Mouse (Mus musculus): ENCODE measurements around the gene Fabp2. TPM values are rescaled to one million over a fixed set of nuclear protein-coding genes. Genes with fewer than 3 reads are reported as not detected.
A peak's percentile ranks its signal among the peaks of the same experiment; 100 is the strongest.

Fabp2 gene
- polyA plus RNA-seq, 1 experiment = not detected

- DNase-seq (ENCODE audit: low read depth) = no peak
- no peak for TF ChIP-seq POLR2A (IDR thresholded peaks at IDR 0.05; ENCODE audit: borderline replicate concordance, extremely low read depth, insufficient read depth, insufficient read length, poor library complexity, severe bottlenecking)
- no peak for TF ChIP-seq CTCF (IDR thresholded peaks at IDR 0.05; ENCODE audit: borderline replicate concordance, extremely low read depth, insufficient read depth, insufficient read length)
Measured at GRCm38 (mm10) chr3:122887505-122888301, 7.2 kb upstream of the Fabp2 start.

- DNase-seq (ENCODE audit: low read depth) = no peak
- no peak for TF ChIP-seq CTCF (IDR thresholded peaks at IDR 0.05; ENCODE audit: borderline replicate concordance, extremely low read depth, insufficient read depth, insufficient read length)
- TF ChIP-seq POLR2A (IDR thresholded peaks at IDR 0.05; ENCODE audit: borderline replicate concordance, extremely low read depth, insufficient read depth, insufficient read length, poor library complexity, severe bottlenecking) = no peak
Measured at GRCm38 (mm10) chr3:122888371-122888819, 6.5 kb upstream of the Fabp2 start.

- no peak for DNase-seq (ENCODE audit: low read depth)
- TF ChIP-seq CTCF (IDR thresholded peaks at IDR 0.05; ENCODE audit: borderline replicate concordance, extremely low read depth, insufficient read depth, insufficient read length) (no peak), POLR2A (IDR thresholded peaks at IDR 0.05; ENCODE audit: borderline replicate concordance, extremely low read depth, insufficient read depth, insufficient read length, poor library complexity, severe bottlenecking) (no peak)
Measured at GRCm38 (mm10) chr3:122895189-122895731, 388 bp downstream of the Fabp2 start.

- no peak for DNase-seq (ENCODE audit: low read depth)
- TF ChIP-seq CTCF (IDR thresholded peaks at IDR 0.05; ENCODE audit: borderline replicate concordance, extremely low read depth, insufficient read depth, insufficient read length) (no peak), POLR2A (IDR thresholded peaks at IDR 0.05; ENCODE audit: borderline replicate concordance, extremely low read depth, insufficient read depth, insufficient read length, poor library complexity, severe bottlenecking) (no peak)
Measured at GRCm38 (mm10) chr3:122898254-122898653, 3.4 kb downstream of the Fabp2 start.

- TF ChIP-seq POLR2A (IDR thresholded peaks at IDR 0.05; ENCODE audit: borderline replicate concordance, extremely low read depth, insufficient read depth, insufficient read length, poor library complexity, severe bottlenecking) (no peak), CTCF (IDR thresholded peaks at IDR 0.05; ENCODE audit: borderline replicate concordance, extremely low read depth, insufficient read depth, insufficient read length) (peak; percentile 88)
- peak; percentile 87 for DNase-seq (ENCODE audit: low read depth)
Measured at GRCm38 (mm10) chr3:122903746-122904433, 9.0 kb downstream of the Fabp2 start.

GRCm38 (mm10) chr3:122907841-122908240 lies 13.0 kb downstream of the Fabp2 start:
- TF ChIP-seq POLR2A (IDR thresholded peaks at IDR 0.05; ENCODE audit: borderline replicate concordance, extremely low read depth, insufficient read depth, insufficient read length, poor library complexity, severe bottlenecking) (no peak), CTCF (IDR thresholded peaks at IDR 0.05; ENCODE audit: borderline replicate concordance, extremely low read depth, insufficient read depth, insufficient read length) (no peak)
- DNase-seq (ENCODE audit: low read depth) = no peak

GRCm38 (mm10) chr3:122915493-122915892 lies 20.6 kb downstream of the Fabp2 start:
- TF ChIP-seq POLR2A (IDR thresholded peaks at IDR 0.05; ENCODE audit: borderline replicate concordance, extremely low read depth, insufficient read depth, insufficient read length, poor library complexity, severe bottlenecking) = no peak
- TF ChIP-seq CTCF (IDR thresholded peaks at IDR 0.05; ENCODE audit: borderline replicate concordance, extremely low read depth, insufficient read depth, insufficient read length) = no peak
- no peak for DNase-seq (ENCODE audit: low read depth)

- no peak for TF ChIP-seq POLR2A (IDR thresholded peaks at IDR 0.05; ENCODE audit: borderline replicate concordance, extremely low read depth, insufficient read depth, insufficient read length, poor library complexity, severe bottlenecking)
- TF ChIP-seq CTCF (IDR thresholded peaks at IDR 0.05; ENCODE audit: borderline replicate concordance, extremely low read depth, insufficient read depth, insufficient read length) = no peak
- no peak for DNase-seq (ENCODE audit: low read depth)
Measured at GRCm38 (mm10) chr3:122916191-122916680, 21.4 kb downstream of the Fabp2 start.

GRCm38 (mm10) chr3:122918672-122919071 lies 23.8 kb downstream of the Fabp2 start:
- no peak for TF ChIP-seq CTCF (IDR thresholded peaks at IDR 0.05; ENCODE audit: borderline replicate concordance, extremely low read depth, insufficient read depth, insufficient read length)
- no peak for TF ChIP-seq POLR2A (IDR thresholded peaks at IDR 0.05; ENCODE audit: borderline replicate concordance, extremely low read depth, insufficient read depth, insufficient read length, poor library complexity, severe bottlenecking)
- DNase-seq (ENCODE audit: low read depth) = no peak

GRCm38 (mm10) chr3:122919260-122919659 lies 24.4 kb downstream of the Fabp2 start, which contains the start of gene Gm10959:
TSS of gene Gm10959 (minus strand) at chr3:122919360.
- no peak for DNase-seq (ENCODE audit: low read depth)
- TF ChIP-seq CTCF (IDR thresholded peaks at IDR 0.05; ENCODE audit: borderline replicate concordance, extremely low read depth, insufficient read depth, insufficient read length) (no peak), POLR2A (IDR thresholded peaks at IDR 0.05; ENCODE audit: borderline replicate concordance, extremely low read depth, insufficient read depth, insufficient read length, poor library complexity, severe bottlenecking) (no peak)

All from brain, embryonic 14.5 days (tissue).